In the genomic region with DNA sequence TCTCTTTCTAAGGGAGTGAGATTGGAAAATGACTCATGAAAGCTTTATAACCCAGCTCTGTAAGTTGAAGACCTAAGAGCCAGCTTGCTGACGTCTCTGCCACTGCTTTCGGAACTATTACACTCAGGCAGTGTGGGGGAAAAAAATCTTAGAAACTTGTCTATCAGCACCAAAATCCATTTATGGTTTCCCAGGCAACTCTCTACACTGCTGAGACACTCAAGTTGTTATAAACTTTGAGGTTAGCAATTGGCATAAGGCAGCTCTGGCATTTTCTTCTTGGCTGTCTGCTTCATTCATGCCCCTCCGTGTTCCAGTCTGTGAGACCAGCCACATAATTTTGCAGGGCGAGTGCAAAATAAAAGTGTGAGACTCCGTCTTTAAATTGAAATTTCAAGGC, we compare ENCODE assay signal across 19 mouse cellular contexts. TPM values are rescaled to one million over a fixed set of nuclear protein-coding genes. Genes with fewer than 3 reads are reported as not detected.
DNase-seq lines count a peak whose midpoint lies in the region; ATAC-seq and TF ChIP-seq lines count a peak whose summit lies in the region.
"Had no signal": no experiment of that assay in that cellular context is flagged by ENCODE, and none has a peak within 500 bp of the region (broad histone marks: within the 10 kb centered on the region; RNA-seq: fewer than 3 reads in every experiment).

No protein-coding gene starts in this region.

- no peaks in the 10 kb centered on the region for H3K4me1 ChIP-seq in hindbrain, postnatal 0 days (ENCODE audit: insufficient read depth, low read length)
- no peaks in the 10 kb centered on the region for H3K4me1 ChIP-seq in hindbrain, embryonic 10.5 days (replicated peaks)
- H3K4me1 ChIP-seq: embryonic facial prominence, embryonic 13.5 days; forebrain, embryonic 10.5 days; forebrain, embryonic 15.5 days; heart, embryonic 13.5 days; hindbrain, embryonic 13.5 days had no signal

- H3K27me3 ChIP-seq in hindbrain, postnatal 0 days (ENCODE audit: insufficient read depth, low read length): no peaks in the 10 kb centered on the region
- no peaks in the 10 kb centered on the region for H3K27me3 ChIP-seq in hindbrain, embryonic 10.5 days (ENCODE audit: insufficient read depth, poor library complexity, severe bottlenecking)
- H3K27me3 ChIP-seq: embryonic facial prominence, embryonic 13.5 days; forebrain, embryonic 15.5 days; heart, embryonic 13.5 days; hindbrain, embryonic 13.5 days had no signal

- H3K9ac ChIP-seq in hindbrain, postnatal 0 days (replicated peaks; ENCODE audit: low read length): no peak overlapping the region
- H3K9ac ChIP-seq: embryonic facial prominence, embryonic 13.5 days; forebrain, embryonic 15.5 days; heart, embryonic 13.5 days; hindbrain, embryonic 13.5 days had no signal

- 51% methylated on average over 5 of the region's 5 CpGs for WGBS in hindbrain, postnatal 0 days
- WGBS in hindbrain, embryonic 10.5 days: 86% methylated on average over 5 of the region's 5 CpGs

- ATAC-seq in hindbrain, postnatal 0 days: peak; percentile 18; the same call in 1 of the 2 replicates
- ATAC-seq: intestine, embryonic 16.5 days had no signal

- no peak for TF ChIP-seq CTCF in hindbrain, postnatal 0 days (IDR thresholded peaks at IDR 0.05; ENCODE audit: low read depth)

- no peaks in the 10 kb centered on the region for H3K9me3 ChIP-seq in hindbrain, postnatal 0 days (ENCODE audit: low read length)
- no peaks in the 10 kb centered on the region for H3K9me3 ChIP-seq in hindbrain, embryonic 10.5 days
- H3K9me3 ChIP-seq: embryonic facial prominence, embryonic 13.5 days; forebrain, embryonic 10.5 days; forebrain, embryonic 15.5 days; heart, embryonic 13.5 days; hindbrain, embryonic 13.5 days had no signal

- H3K27ac ChIP-seq in hindbrain, postnatal 0 days: no peak overlapping the region
- H3K27ac ChIP-seq in hindbrain, embryonic 10.5 days: no peak overlapping the region
- H3K27ac ChIP-seq: embryonic facial prominence, embryonic 13.5 days; forebrain, embryonic 10.5 days; forebrain, embryonic 15.5 days; heart, embryonic 13.5 days; hindbrain, embryonic 13.5 days had no signal

- H3K36me3 ChIP-seq in hindbrain, postnatal 0 days (ENCODE audit: insufficient read depth, low read length): no peaks in the 10 kb centered on the region
- H3K36me3 ChIP-seq in hindbrain, embryonic 10.5 days: no peaks in the 10 kb centered on the region
- H3K36me3 ChIP-seq: embryonic facial prominence, embryonic 13.5 days; forebrain, embryonic 10.5 days; forebrain, embryonic 15.5 days; heart, embryonic 13.5 days; hindbrain, embryonic 13.5 days had no signal

- H3K4me2 ChIP-seq in hindbrain, postnatal 0 days (ENCODE audit: low read depth, low read length): no peak overlapping the region
- H3K4me2 ChIP-seq: embryonic facial prominence, embryonic 13.5 days; forebrain, embryonic 15.5 days; heart, embryonic 13.5 days; hindbrain, embryonic 13.5 days had no signal

- DNase-seq in hindbrain, postnatal 0 days (ENCODE audit: low spot score): no peak
- DNase-seq in hindbrain, embryonic 10.5 days (ENCODE audit: low spot score): no peak
- DNase-seq in NIH3T3 (ENCODE audit: low read depth): peak; percentile 24
- peak; percentile 69 for DNase-seq in brain, adult 2 months (ENCODE audit: low read depth, low spot score)
- DNase-seq in telencephalon, adult 2 months (ENCODE audit: low read depth, low spot score): peak; percentile 47
- no peak for DNase-seq in thymus, postnatal 0 days (ENCODE audit: low spot score)
- DNase-seq: adrenal gland, adult 8-10 months; adrenal gland, postnatal 36 days; cerebellum, adult 11-12 months; cerebellum, adult 9-10 months; cerebellum, postnatal 25 days; gastrocnemius, postnatal 36 days; heart, postnatal 4 days had no signal

- H3K4me3 ChIP-seq in hindbrain, postnatal 0 days (ENCODE audit: low read length): no peak overlapping the region
- H3K4me3 ChIP-seq in hindbrain, embryonic 10.5 days: no peak overlapping the region
- H3K4me3 ChIP-seq: embryonic facial prominence, embryonic 13.5 days; forebrain, embryonic 10.5 days; forebrain, embryonic 15.5 days; heart, embryonic 13.5 days; hindbrain, embryonic 13.5 days had no signal

RNA-seq across cellular contexts. Expression of gene Klf9, which starts 34.2 kb away (rescaled TPM):
- total RNA-seq in hindbrain, postnatal 0 days (2014; rRNA removed): 19.1 and 20.1 TPM in 2 replicates
- 9.5 and 10.5 TPM in 2 replicates for polyA plus RNA-seq in hindbrain, postnatal 0 days (2015; fragmentation: Nextera tagmentation; extraction: Ambion mirVana)
- 1.1 and 1.2 TPM in 2 replicates for polyA plus RNA-seq in hindbrain, embryonic 10.5 days (2016; fragmentation: Nextera tagmentation; extraction: Ambion mirVana)
- 2.7 and 2.8 TPM in 2 replicates for polyA plus RNA-seq in thymus, postnatal 0 days (2015; fragmentation: Nextera tagmentation; extraction: Ambion mirVana)

Comparison
In these comparisons a context has a peak if more than half of its experiments do, and no peak if none do; other contexts are left out.
1. DNase-seq: peak in NIH3T3 (single experiment), brain, adult 2 months (single experiment) and telencephalon, adult 2 months (single experiment); none in hindbrain, postnatal 0 days (single experiment), hindbrain, embryonic 10.5 days (single experiment) and thymus, postnatal 0 days (single experiment).